Mouse (Mus musculus) splenic B cell, adult 2 months (primary cell): ENCODE data around the gene Cyth1.

Experiments used
- DNase-seq: peaks from one replicate; pipeline ENCODE4 v3.0.0-alpha.2; 2011; ENCODE audit warnings: low read depth, low spot score
- H3K27me3 ChIP-seq: 2 replicates; pipeline ENCODE4 v1.6.1; 2012; ENCODE audit warnings: mild to moderate bottlenecking, low read length, moderate library complexity, mixed read lengths; ENCODE audit not compliant: control insufficient read depth, poor library complexity, insufficient read depth, severe bottlenecking
- H3K36me3 ChIP-seq: 2 replicates; pipeline ENCODE4 v1.6.1; 2012; ENCODE audit warnings: mild to moderate bottlenecking, low read length, moderate library complexity, mixed read lengths; ENCODE audit not compliant: control insufficient read depth, poor library complexity, insufficient read depth, severe bottlenecking

The Cyth1 gene

DNA sequence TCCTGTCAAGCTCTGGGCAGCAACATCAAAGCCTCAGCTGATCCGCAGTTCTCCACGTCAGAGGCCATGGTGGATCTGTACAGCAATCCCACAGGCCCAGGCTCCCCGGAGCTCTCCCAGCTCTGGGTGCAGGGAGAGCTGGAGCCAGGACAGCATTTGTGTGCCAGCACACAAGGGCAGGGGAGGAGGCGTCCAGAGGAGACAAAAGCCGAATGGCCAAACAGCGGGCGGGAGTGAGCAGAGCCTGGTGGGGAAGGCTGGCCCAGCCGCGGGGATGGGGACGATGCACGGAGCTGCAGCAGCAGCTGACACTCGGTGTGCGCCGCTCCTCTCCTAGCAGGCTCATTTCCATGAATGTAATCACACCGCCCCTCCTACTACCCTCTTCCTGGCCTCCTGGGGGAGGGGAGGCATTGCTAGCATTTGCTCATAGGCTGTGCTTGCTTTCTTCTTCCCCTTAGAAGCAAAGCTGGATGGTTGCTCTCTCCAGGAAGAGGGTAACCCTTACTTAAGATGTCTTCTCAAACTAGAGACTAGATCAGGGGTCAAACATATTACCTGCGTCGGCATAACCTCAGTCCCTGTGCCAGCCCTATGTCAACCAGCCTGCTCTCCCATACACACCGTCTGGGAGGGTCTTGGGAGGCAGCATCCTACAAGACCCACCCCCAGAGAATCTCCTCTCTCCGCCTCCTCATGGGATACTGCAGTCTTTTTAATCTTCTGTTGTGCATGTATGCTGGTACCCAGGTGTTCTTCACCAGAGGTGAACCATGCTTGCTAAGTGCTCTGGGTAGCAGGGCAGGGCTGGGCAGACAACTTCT is 45.8 kb downstream of the Cyth1 start:
- Histone ChIP-seq H3K36me3 (no peaks in the 10 kb centered on the region), H3K27me3 (no peaks in the 10 kb centered on the region)
- no peak for DNase-seq

DNA sequence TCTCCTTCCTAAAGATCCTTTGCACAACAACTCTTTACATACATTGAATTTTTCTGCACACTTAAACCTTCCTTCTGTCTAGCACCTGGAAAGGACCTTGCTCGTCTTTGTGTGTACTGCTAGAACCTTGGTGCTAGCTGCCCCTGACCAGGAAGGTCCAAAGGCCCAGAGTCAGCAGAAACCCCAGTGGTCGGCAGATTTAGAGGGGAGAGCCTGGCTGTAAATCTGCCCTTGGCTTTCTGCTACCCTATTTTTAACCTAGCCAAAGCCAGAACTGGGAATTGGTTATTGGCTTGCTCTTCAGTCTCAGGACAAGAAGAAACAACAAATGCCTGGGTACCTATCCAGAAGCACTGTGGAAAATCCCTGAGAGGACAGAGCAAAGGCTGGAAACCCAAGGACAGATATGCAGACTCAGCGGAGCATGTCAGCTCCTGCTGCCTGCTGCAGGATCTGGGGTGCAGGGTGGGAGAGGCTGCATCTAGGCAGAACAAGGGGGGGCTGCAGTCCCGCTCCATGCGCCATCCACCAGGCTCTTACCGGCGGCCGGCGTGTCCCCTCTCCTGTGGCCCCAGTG is 46.5 kb downstream of the Cyth1 start:
- DNase-seq, result no peak
- no peaks in the 10 kb centered on the region for H3K36me3 ChIP-seq
- H3K27me3 ChIP-seq, result no peaks in the 10 kb centered on the region

DNA sequence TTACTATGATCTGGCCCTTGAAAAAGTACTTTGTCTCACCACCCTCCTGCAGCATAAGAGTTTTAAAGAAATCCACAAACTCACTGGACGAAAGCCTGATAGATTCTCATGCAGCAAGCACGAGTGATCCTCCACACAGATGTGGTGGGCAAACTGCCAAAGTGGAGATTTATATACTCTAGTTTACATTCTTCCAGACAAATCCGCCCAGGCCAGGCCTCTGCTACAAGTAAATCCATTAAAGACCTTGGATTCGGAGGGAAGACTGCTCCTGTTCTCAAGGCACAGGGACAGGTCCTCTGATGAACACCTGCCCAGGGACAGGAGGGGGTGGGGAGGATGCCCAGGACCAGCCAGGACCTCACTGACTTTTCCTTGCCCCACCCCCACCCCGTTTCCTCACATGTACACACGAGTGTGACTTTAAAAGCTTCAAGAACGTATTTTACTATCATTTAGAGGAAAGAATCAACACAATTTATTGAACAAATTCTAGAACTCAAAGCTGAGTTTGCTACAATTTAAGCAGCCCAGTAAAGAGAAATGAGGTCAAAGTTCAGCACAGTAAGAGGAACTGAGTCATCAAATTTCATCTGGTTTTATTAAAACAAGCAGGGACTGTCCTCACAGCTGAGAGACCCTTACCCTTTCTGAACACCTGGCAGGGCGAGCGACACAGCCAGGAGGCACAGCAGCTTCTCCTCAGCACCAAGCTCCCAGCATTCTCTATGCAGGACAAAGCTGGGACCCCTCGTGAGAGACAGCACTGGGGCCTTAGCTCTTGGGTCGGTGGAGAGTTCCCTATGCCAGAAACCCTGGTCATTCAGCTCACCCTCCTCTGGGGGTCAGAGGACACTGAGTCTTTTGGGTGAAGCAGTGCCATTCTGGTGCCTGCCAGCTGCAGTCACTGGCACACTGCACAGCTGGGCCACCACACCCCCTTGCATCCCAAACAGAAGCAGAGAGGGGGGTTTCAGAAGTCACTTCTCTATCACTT is 47.3 kb downstream of the Cyth1 start:
- DNase-seq, result peak; percentile 8
- no peaks in the 10 kb centered on the region for H3K27me3 ChIP-seq
- no peaks in the 10 kb centered on the region for H3K36me3 ChIP-seq

DNA sequence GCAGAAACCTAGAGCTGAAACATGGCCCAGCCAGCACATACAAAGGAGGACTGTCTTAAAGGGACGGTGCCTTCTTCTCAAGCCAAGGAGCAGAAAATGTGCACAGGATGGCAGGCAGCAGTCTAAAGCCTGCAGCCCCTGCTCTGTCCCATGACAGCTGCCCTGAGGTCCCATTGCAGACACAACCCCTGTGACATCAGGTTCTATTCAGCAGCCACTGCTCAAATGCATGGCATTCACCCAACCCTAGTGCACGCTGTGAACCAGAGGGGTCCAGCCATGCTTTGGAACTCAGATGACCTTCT is 50.1 kb downstream of the Cyth1 start:
- H3K27me3 ChIP-seq, result no peaks in the 10 kb centered on the region
- H3K36me3 ChIP-seq, result no peaks in the 10 kb centered on the region
- no peak for DNase-seq

DNA sequence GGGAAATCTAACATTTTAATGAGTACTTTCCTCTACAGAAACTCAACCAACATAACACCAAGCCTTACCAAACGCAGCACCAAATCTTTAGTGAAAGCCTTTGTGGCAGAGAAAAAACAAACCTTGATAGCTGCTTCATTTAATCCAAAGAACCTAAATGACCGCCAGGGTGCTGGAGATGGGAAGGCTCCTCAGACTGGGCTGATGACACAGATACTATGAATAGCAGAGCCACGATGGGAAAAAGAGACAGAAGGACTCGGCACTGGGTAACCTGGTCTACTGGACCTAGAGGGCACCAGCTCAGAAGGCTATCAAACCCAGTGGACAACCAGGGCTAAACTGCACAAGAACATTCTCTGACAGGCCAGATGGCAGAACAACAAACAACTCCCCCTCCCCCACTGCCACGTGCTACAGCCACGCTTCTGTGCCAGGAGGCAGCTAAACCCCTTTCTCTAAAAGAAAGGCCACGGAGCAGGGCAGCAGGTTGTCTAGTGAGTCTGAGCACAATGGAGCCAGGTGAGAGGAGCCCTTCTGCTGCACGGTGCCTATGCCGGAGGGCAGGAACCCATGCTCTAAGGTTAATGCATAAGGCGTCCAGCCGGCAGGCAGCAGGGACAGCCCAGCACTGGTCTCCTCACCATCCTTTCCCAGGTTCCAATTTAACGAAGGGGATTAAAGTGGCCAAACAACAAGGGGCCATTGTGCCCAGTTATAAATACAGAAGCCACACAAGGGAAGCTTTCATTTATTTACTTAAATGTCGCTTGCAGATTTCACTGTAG is 50.7 kb downstream of the Cyth1 start:
- H3K36me3 ChIP-seq, result no peaks in the 10 kb centered on the region
- no peaks in the 10 kb centered on the region for H3K27me3 ChIP-seq
- DNase-seq, result peak; percentile 22

DNA sequence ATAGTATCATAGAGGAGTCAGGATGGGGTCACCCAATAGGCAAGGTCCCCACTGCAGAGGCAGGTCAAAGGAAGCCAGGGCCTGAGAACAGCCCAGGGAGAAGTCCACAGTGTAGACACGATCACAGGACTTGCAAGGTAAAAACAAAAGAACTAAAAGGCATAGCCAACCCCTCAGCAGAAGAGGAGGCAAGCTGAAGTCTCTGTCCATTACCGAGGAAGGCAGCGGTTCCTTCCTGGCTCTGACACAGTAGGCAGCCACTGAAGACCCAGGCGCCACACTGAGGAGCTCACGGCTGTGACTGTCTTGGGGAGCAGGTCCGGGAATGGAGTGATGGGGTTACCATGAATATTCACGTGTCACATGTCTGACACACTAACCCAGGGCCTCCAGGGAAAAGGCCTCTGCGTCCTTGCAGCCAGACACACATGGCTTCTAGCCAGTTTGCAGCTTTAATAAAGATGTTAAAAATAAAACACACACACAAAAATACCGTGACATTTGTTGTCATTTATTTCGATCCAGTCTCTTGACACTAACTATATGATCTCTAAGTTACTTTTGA is 51.5 kb downstream of the Cyth1 start:
- H3K27me3 ChIP-seq, result no peaks in the 10 kb centered on the region
- DNase-seq, result peak; percentile 28
- no peaks in the 10 kb centered on the region; the same call in 1 of the 2 replicates for H3K36me3 ChIP-seq

DNA sequence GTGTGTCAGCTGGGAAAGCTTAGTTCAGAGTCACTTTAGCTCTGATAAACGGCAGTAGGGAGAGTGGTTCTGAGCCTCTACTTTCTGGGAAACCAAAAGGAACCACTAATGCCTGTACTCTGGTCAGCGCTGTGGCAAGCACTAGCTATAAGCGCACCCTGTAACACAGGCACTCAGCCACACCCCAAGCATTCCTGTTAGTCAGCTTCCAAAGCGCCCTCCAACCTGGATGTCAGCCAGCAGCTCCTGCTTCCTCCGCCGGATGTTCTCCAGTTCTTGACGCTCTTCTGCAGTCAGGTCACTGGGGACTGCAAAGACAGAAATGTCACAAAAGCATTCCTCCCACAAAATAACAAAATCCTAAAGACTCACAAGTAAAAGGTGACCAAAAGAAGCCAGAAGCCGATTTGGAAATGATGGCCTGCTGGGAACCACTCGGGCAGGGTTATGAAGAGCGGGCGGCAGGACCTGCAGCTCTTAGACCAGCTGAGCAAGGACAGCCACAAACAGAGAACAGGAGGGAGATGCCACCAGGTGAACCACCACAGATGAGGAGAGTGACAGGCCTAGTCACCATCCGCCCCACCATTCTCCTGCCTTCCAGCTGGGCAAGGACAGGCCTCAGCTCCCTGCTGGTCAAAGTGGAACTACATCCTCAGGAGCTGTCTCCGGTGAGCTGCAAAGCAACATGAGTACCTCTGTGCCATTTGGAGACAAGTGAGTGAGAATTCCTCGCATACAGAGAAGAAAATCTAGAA is 54.8 kb downstream of the Cyth1 start:
- no peaks in the 10 kb centered on the region for H3K27me3 ChIP-seq
- H3K36me3 ChIP-seq, result peaks cover 8% of the 10 kb centered on the region
- no peak for DNase-seq

DNA sequence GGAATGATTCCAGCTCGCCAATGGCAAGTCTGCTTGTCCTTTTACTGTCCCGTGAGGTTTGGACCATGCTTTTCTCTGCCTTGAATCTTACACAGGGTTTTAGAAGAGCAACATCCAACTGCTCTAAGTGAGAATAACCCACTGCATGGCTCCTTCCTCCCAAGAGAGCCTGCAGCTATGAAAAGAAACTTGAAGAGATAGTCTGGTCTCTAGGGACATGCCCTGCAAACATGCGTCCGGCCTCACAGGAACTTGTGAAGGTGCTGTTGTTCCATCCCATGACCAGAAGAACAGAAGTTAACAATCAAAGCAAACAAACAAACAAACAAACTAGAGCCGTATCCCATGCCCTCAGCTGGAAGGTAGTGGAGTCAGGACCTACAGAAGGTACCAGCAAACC is 55.4 kb downstream of the Cyth1 start:
- peak; percentile 82 for DNase-seq
- H3K27me3 ChIP-seq, result no peaks in the 10 kb centered on the region
- peaks cover 12% of the 10 kb centered on the region for H3K36me3 ChIP-seq

DNA sequence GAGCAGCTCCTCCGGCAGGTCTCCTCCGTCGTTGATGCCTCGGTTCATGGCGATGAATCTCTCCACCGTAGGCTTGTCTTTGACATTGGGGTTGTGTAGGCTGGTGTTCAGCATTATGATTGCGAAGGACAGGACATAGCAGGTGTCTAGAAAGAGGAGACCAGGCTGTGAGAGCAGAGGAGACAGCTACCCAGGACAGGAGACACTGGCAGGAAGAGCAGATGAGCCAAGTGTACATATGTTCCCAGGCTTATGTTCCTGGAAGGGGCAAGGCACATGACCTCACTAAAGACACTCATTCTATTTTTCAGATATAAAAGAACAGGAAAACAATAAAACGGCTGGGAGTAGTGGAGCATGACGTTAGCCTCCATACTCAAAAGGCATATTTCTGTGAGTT is 65.6 kb downstream of the Cyth1 start:
- H3K27me3 ChIP-seq, result no peaks in the 10 kb centered on the region
- no peak for DNase-seq
- peaks cover 13% of the 10 kb centered on the region for H3K36me3 ChIP-seq

DNA sequence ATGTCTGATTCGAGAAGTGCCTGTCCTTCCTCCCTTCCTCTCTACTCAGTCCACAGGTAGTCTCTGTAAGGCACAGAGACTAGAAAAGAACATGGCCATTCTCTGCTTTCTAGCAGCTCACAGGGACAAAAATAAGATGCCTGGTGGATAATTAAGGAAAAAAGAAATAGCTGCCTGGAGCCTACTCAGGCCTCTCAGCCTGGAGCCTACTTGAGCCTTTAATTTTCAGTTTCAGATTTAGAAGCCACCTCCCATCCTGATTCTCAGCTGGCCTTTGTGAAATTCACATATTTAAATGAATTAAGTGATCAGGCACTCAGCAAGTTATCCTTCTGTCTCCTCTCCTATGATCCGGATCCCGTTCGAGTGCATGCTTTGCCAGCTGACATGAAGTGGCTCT is 66.0 kb downstream of the Cyth1 start:
- no peak for DNase-seq
- peaks cover 15% of the 10 kb centered on the region for H3K36me3 ChIP-seq
- H3K27me3 ChIP-seq, result no peaks in the 10 kb centered on the region

DNA sequence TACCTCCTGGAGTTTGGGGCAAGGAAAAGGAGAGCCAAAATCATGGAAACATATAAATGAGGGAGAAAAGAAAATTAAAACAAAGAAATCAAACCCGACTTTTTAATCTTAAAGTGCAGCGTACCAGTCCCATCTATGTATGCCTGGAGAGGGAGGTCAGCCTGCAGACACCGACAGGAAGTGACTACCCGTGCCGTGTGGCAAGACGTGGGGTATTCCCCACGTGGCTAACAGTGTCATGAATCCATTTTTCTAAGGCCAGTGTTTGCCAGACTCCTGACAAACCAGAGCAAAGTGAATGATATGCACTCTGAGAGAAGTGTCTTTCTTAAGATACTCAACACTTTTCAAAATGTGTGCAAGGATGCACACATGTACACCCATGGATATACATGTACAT is 68.2 kb downstream of the Cyth1 start:
- peaks cover 22% of the 10 kb centered on the region for H3K36me3 ChIP-seq
- H3K27me3 ChIP-seq, result no peaks in the 10 kb centered on the region
- DNase-seq, result peak; percentile 60

DNA sequence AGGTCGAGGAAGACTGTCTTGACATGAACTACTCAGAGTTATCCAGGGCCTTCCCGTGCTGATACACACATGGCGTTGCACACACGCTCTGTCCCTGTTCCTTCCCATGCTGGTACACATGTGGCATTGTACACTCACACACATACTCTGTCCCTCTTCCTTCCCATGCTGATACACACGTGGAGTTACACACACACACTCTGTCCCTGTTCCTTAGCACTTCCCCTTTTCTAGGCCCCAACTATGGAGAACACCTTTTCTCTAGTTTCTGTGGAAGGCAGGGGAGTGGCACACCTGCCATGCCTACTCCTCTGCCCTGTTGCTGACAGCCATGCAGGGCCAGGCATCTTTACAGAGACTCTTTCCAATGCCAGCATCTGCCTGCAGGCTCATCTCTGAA is 70.2 kb downstream of the Cyth1 start:
- no peak for DNase-seq
- Histone ChIP-seq H3K27me3 (no peaks in the 10 kb centered on the region), H3K36me3 (peaks cover 22% of the 10 kb centered on the region)

DNA sequence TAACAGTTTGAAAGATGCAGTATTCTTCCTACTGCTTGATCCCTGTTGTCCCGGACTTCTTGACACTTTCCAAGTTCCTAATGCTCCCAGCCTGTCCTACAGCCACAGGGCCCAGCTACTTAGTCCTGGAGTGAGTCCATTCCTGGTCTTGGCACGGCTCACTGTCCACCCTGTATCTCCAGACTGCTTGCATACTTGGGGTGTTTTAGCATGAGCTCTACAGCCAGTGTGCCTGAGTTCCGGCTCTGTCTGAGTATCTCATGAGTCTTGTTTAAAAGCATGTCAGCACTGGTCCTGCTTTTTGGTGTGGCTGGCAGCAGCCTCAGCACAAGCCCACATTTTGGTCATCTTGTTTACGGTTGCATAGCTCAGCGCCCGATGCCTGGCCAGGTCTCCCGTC is 73.6 kb downstream of the Cyth1 start:
- peaks cover 21% of the 10 kb centered on the region for H3K36me3 ChIP-seq
- no peak for DNase-seq
- no peaks in the 10 kb centered on the region for H3K27me3 ChIP-seq
